Mouse (Mus musculus) intestine, postnatal 0 days (tissue): ENCODE measurements around the gene Rcn3. TPM values are rescaled to one million over a fixed set of nuclear protein-coding genes. Genes with fewer than 3 reads are reported as not detected.

Experiments
- ATAC-seq: fragments of 200-750 bp; cut with Nextera tagmentation; 2 replicates; pipeline ENCODE4 v1.8.0; 2017; ENCODE audit warnings: mild to moderate bottlenecking, moderate TSS enrichment, moderate library complexity
- H3K27ac ChIP-seq: fragments of 300-500 bp; sonication (generic); 2 replicates; pipeline ENCODE4 v1.5.1; 2014; ENCODE audit warnings: mild to moderate bottlenecking, low read depth, low read length, moderate library complexity
- H3K27me3 ChIP-seq: fragments of 300-500 bp; sonication (generic); replicated peaks from 2 replicates; pipeline ENCODE4 v1.6.1; 2014; ENCODE audit warnings: low read length, mixed read lengths; ENCODE audit not compliant: control insufficient read depth, insufficient read depth
- H3K36me3 ChIP-seq: fragments of 300-500 bp; sonication (generic); 2 replicates; pipeline ENCODE4 v1.6.1; 2014; ENCODE audit warnings: mild to moderate bottlenecking, moderate library complexity; ENCODE audit not compliant: control insufficient read depth, insufficient read depth
- H3K4me1 ChIP-seq: fragments of 300-500 bp; sonication (generic); replicated peaks from 2 replicates; pipeline ENCODE4 v1.6.1; 2014; ENCODE audit warnings: antibody characterized with exemption, low read length, mixed read lengths; ENCODE audit not compliant: control insufficient read depth, insufficient read depth
- H3K4me2 ChIP-seq: fragments of 300-500 bp; sonication (generic); replicated peaks from 2 replicates; pipeline ENCODE4 v1.6.1; 2014; ENCODE audit warnings: low read depth, mild to moderate bottlenecking, moderate library complexity
- H3K4me3 ChIP-seq: fragments of 300-500 bp; sonication (generic); 2 replicates; pipeline ENCODE4 v1.5.1; 2014; ENCODE audit warnings: low read depth, low read length
- H3K9ac ChIP-seq: fragments of 300-500 bp; sonication (generic); 2 replicates; pipeline ENCODE4 v1.6.1; 2014; ENCODE audit warnings: mild to moderate bottlenecking, low read depth, low read length
- H3K9me3 ChIP-seq: fragments of 300-500 bp; sonication (generic); 2 replicates; pipeline ENCODE4 v1.6.1; 2016; ENCODE audit warnings: mixed run types; ENCODE audit not compliant: control insufficient read depth
- CTCF ChIP-seq: sonication (generic); IDR thresholded peaks from 2 replicates; pipeline ENCODE4 v1.5.1; 2016; ENCODE audit warnings: low read depth, mild to moderate bottlenecking, control low read depth, antibody characterized with exemption, moderate library complexity
- WGBS: fragments of 180-500 bp; shearing (Covaris S2); extraction: QIAGEN DNeasy Blood & Tissue Kit; methylation state at CpG from one replicate; pipeline ENCODE4 v1.1.7; 2014; 5-methylcytosine and 5-hydroxymethylcytosine counted together
- microRNA counts: library from miRNA; unstranded; fragments of <30 nt; microRNA quantifications from one replicate; lab custom pipeline; 2016
- microRNA-seq: library from miRNA; unstranded; fragments of <30 nt; microRNA quantifications from one replicate; pipeline ENCODE4, GENCODE M21; 2016
- polyA plus RNA-seq: library from polyadenylated mRNA; unstranded; fragments of >200 nt; fragmentation: Nextera tagmentation; extraction: Ambion mirVana; gene quantifications from 2 replicates; pipeline ENCODE4 v1.2.1, GENCODE M21; 2015

Rcn3 gene
- polyA plus RNA-seq, 1 experiment from 2014 or later: 85.6 TPM

GRCm38 (mm10) chr7:45038411-45038810 is 53.6 kb downstream of the Rcn3 start:
- peak; percentile 12; the same call in 1 of the 2 replicates for ATAC-seq
- Histone ChIP-seq H3K4me2 (no peak overlapping the region), H3K9ac (no peak overlapping the region), H3K27me3 (no peaks in the 10 kb centered on the region), H3K27ac (no peak overlapping the region), H3K4me1 (no peaks in the 10 kb centered on the region), H3K36me3 (peaks cover 66% of the 10 kb centered on the region), H3K4me3 (no peak overlapping the region), H3K9me3 (no peaks in the 10 kb centered on the region)
- TF ChIP-seq CTCF: no peak
- 77% methylated on average over 9 of the region's 9 CpGs for WGBS

GRCm38 (mm10) chr7:45037720-45038361 is 54.2 kb downstream of the Rcn3 start:
- no peak overlapping the region for H3K9ac ChIP-seq
- ATAC-seq: peak; percentile 57; the same call in 1 of the 2 replicates
- TF ChIP-seq CTCF: peak; percentile 87
- H3K27me3 ChIP-seq: no peaks in the 10 kb centered on the region
- no peak overlapping the region for H3K4me3 ChIP-seq
- no peaks in the 10 kb centered on the region for H3K4me1 ChIP-seq
- 57% methylated on average over 7 of the region's 7 CpGs for WGBS
- H3K27ac ChIP-seq: no peak overlapping the region
- H3K9me3 ChIP-seq: no peaks in the 10 kb centered on the region
- no peak overlapping the region for H3K4me2 ChIP-seq
- peaks cover 65% of the 10 kb centered on the region for H3K36me3 ChIP-seq

DNA sequence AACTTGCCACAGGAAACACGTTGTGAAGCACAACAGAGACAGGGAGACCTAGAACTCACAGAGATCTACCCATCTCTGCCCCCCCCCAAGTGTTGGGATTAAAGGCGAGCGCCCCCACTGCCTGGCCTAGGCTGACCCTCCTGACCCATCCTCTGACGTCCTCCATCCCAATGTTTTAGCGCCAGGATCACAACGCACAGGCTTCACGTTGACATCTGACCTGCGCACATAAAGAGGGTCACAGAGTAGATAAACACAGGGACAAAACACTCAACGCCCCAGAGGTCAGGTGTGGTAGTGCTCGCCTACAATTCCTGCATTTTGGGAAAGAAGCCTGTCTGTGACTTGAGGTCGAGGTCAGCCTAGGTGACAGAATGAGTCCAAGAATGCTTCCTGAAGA is 55.3 kb downstream of the Rcn3 start:
- no peaks in the 10 kb centered on the region for H3K9me3 ChIP-seq
- no peak overlapping the region for H3K4me3 ChIP-seq
- TF ChIP-seq CTCF: no peak
- no peaks in the 10 kb centered on the region for H3K27me3 ChIP-seq
- no peak overlapping the region for H3K9ac ChIP-seq
- H3K36me3 ChIP-seq: peaks cover 69% of the 10 kb centered on the region
- no peaks in the 10 kb centered on the region for H3K4me1 ChIP-seq
- no peak overlapping the region for H3K27ac ChIP-seq
- no peak overlapping the region for H3K4me2 ChIP-seq
- WGBS: 83% methylated on average over 11 of the region's 11 CpGs
- ATAC-seq: no peak

DNA sequence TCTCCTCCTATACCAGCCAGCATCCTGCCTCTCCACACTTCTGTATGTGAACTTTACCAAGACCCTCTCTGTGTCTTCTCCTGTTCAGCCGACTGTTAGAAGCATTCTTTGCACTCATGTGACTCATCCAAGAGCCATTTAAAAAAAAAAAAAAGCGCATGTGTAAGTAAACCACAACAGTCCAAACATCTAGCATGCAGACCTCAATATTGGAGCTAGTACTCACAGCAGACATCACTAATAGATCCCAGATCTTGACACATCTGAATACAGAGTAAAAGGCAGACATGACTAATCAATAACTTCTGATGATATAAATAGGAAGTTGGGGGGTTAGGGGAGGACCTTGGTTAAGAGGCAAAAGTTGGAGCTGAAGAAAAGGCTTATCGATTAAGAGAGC is 56.4 kb downstream of the Rcn3 start:
- Histone ChIP-seq H3K4me2 (no peak overlapping the region), H3K4me3 (no peak overlapping the region), H3K36me3 (peaks cover 70% of the 10 kb centered on the region), H3K27ac (no peak overlapping the region), H3K9ac (no peak overlapping the region), H3K27me3 (no peaks in the 10 kb centered on the region), H3K4me1 (no peaks in the 10 kb centered on the region), H3K9me3 (no peaks in the 10 kb centered on the region)
- WGBS: 82% methylated on average over 3 of the region's 3 CpGs
- no peak for TF ChIP-seq CTCF
- ATAC-seq: no peak

GRCm38 (mm10) chr7:45033722-45034359 is 58.2 kb downstream of the Rcn3 start:
- Histone ChIP-seq H3K27me3 (no peaks in the 10 kb centered on the region), H3K9me3 (no peaks in the 10 kb centered on the region), H3K36me3 (peaks cover 70% of the 10 kb centered on the region), H3K9ac (no peak overlapping the region), H3K27ac (no peak overlapping the region), H3K4me2 (no peak overlapping the region), H3K4me3 (no peak overlapping the region), H3K4me1 (no peaks in the 10 kb centered on the region)
- no peak for ATAC-seq
- TF ChIP-seq CTCF: no peak
- WGBS: 95% methylated on average over 19 of the region's 19 CpGs

MicroRNAs encoded within 50 kb of the gene (microRNA counts, 519-probe panel; counts per million panel counts)
- 3,903 counts per million, percentile 55 among the panel's probes with 10 or more counts for microRNA mmu-miR-150 (lab: Ali Mortazavi, UCI)

Small RNA genes lying within 50 kb of the gene (microRNA-seq; reads per million reads assigned to microRNA genes)
- gene Mir150 (78.8 reads per million, percentile 44 among the genes with 10 or more reads in this experiment), gene Mir5121 (13.3 reads per million, percentile 24 among the genes with 10 or more reads in this experiment)

Other genes starting within 250 kb of the Rcn3 start
- gene Akt1s1, start 243.2 kb downstream of the Rcn3 start, polyA plus RNA-seq: 71.6 and 76.5 TPM in 2 replicates
- 47.4 and 48.5 TPM in 2 replicates for gene Tbc1d17, start 243.1 kb downstream of the Rcn3 start, polyA plus RNA-seq
- gene Pnkp, start 235.1 kb downstream of the Rcn3 start, polyA plus RNA-seq: 27.7 and 32.0 TPM in 2 replicates
- gene Ptov1, start 222.4 kb downstream of the Rcn3 start, polyA plus RNA-seq: 112 and 114 TPM in 2 replicates
- gene Med25, start 199.5 kb downstream of the Rcn3 start, polyA plus RNA-seq: 60.0 and 62.9 TPM in 2 replicates
- 11.1 and 12.1 TPM in 2 replicates for gene Fuz, start 196.1 kb downstream of the Rcn3 start, polyA plus RNA-seq
- gene Ap2a1, start 162.7 kb downstream of the Rcn3 start, polyA plus RNA-seq: 42.8 and 44.1 TPM in 2 replicates
- gene Tsks, start 149.0 kb downstream of the Rcn3 start, polyA plus RNA-seq: 0.13 TPM in 1 of 2 replicates, not detected in the other
- gene Cpt1c, start 117.4 kb downstream of the Rcn3 start, polyA plus RNA-seq: 3.5 and 4.5 TPM in 2 replicates
- 124 and 130 TPM in 2 replicates for gene Prmt1, start 105.7 kb downstream of the Rcn3 start, polyA plus RNA-seq
- gene Irf3, start 94.6 kb downstream of the Rcn3 start, polyA plus RNA-seq: 53.2 and 56.4 TPM in 2 replicates
- 18.3 and 19.6 TPM in 2 replicates for gene Bcl2l12, start 93.5 kb downstream of the Rcn3 start, polyA plus RNA-seq
- gene Scaf1, start 75.9 kb downstream of the Rcn3 start, polyA plus RNA-seq: 21.7 and 22.6 TPM in 2 replicates
- 94.6 and 100 TPM in 2 replicates for gene Rras, start 74.3 kb downstream of the Rcn3 start, polyA plus RNA-seq
- 2.4 and 2.6 TPM in 2 replicates for gene Prr12, start 39.3 kb downstream of the Rcn3 start, polyA plus RNA-seq
- 38.9 and 40.5 TPM in 2 replicates for gene Nosip, start 29.8 kb downstream of the Rcn3 start, polyA plus RNA-seq
- 56.8 and 59.0 TPM in 2 replicates for gene Prrg2, start 29.5 kb downstream of the Rcn3 start, polyA plus RNA-seq
- gene Fcgrt, start 11.6 kb upstream of the Rcn3 start, polyA plus RNA-seq: 2,929 and 3,267 TPM in 2 replicates
- 1,691 and 1,755 TPM in 2 replicates for gene Rps11, start 32.2 kb upstream of the Rcn3 start, polyA plus RNA-seq
- 1,616 and 1,752 TPM in 2 replicates for gene Rpl13a, start 36.5 kb upstream of the Rcn3 start, polyA plus RNA-seq
- 0.70 and 0.82 TPM in 2 replicates for gene Gm45713, start 44.0 kb upstream of the Rcn3 start, polyA plus RNA-seq
- 2.1 and 2.7 TPM in 2 replicates for gene Flt3l, start 44.2 kb upstream of the Rcn3 start, polyA plus RNA-seq
- 63.6 and 64.7 TPM in 2 replicates for gene Pih1d1, start 62.1 kb upstream of the Rcn3 start, polyA plus RNA-seq
- gene Aldh16a1, start 62.4 kb upstream of the Rcn3 start, polyA plus RNA-seq: 86.8 and 102 TPM in 2 replicates
- not detected in 2 replicates for gene Slc17a7, start 71.7 kb upstream of the Rcn3 start, polyA plus RNA-seq
- gene Gfy, start 87.3 kb upstream of the Rcn3 start, polyA plus RNA-seq: not detected in 2 replicates
- not detected in 2 replicates for gene Pth2, start 88.8 kb upstream of the Rcn3 start, polyA plus RNA-seq
- 0.07 TPM in 1 of 2 replicates, not detected in the other for gene Ccdc155, start 112.7 kb upstream of the Rcn3 start, polyA plus RNA-seq
- 0.47 and 0.55 TPM in 2 replicates for gene Dkkl1, start 119.9 kb upstream of the Rcn3 start, polyA plus RNA-seq
- 18.7 and 20.8 TPM in 2 replicates for gene Tead2, start 123.5 kb upstream of the Rcn3 start, polyA plus RNA-seq
- 1.6 and 2.3 TPM in 2 replicates for gene Cd37, start 146.9 kb upstream of the Rcn3 start, polyA plus RNA-seq
- not detected in 2 replicates for gene Slc6a16, start 148.9 kb upstream of the Rcn3 start, polyA plus RNA-seq
- gene Slc6a21, start 185.3 kb upstream of the Rcn3 start, polyA plus RNA-seq: not detected in 2 replicates
- 49.4 and 55.1 TPM in 2 replicates for gene Trpm4, start 241.6 kb upstream of the Rcn3 start, polyA plus RNA-seq
- gene Hrc, start 243.1 kb upstream of the Rcn3 start, polyA plus RNA-seq: 0.76 and 0.88 TPM in 2 replicates